Mouse (Mus musculus) kidney, postnatal 4 days (tissue): Measurements from ENCODE around the gene Dusp22.

Source experiments
- DNase-seq, 2 experiments: peaks; one replicate each; pipeline ENCODE4 v3.0.0; 2021; ENCODE audit warnings: mixed read lengths in 2 of 2

Dusp22 gene

GRCm38 (mm10) chr13:30673878-30674277 is 14.1 kb downstream of the Dusp22 start:
- DNase-seq = no peak

GRCm38 (mm10) chr13:30678822-30679221 is 19.0 kb downstream of the Dusp22 start:
- no peak for DNase-seq

GRCm38 (mm10) chr13:30681866-30682265 is 22.1 kb downstream of the Dusp22 start:
- DNase-seq = no peak

- DNase-seq = no peak
Measured at GRCm38 (mm10) chr13:30682328-30682727, 22.5 kb downstream of the Dusp22 start.

GRCm38 (mm10) chr13:30684614-30685122 is 24.9 kb downstream of the Dusp22 start:
- DNase-seq = no peak

GRCm38 (mm10) chr13:30685957-30686356 is 26.2 kb downstream of the Dusp22 start:
- no peak for DNase-seq

GRCm38 (mm10) chr13:30688035-30688616 is 28.3 kb downstream of the Dusp22 start:
- no peak for DNase-seq

- DNase-seq = no peak
Measured at GRCm38 (mm10) chr13:30689475-30689874, 29.7 kb downstream of the Dusp22 start.

GRCm38 (mm10) chr13:30691441-30692292 is 31.9 kb downstream of the Dusp22 start:
- no peak for DNase-seq

GRCm38 (mm10) chr13:30692644-30693385 is 33.0 kb downstream of the Dusp22 start:
- DNase-seq = no peak

- no peak for DNase-seq
Measured at GRCm38 (mm10) chr13:30695232-30695631, 35.4 kb downstream of the Dusp22 start.

GRCm38 (mm10) chr13:30695890-30696289 is 36.1 kb downstream of the Dusp22 start:
- no peak for DNase-seq

GRCm38 (mm10) chr13:30697880-30698279 is 38.1 kb downstream of the Dusp22 start:
- DNase-seq = no peak

- no peak for DNase-seq
Measured at GRCm38 (mm10) chr13:30702695-30703094, 42.9 kb downstream of the Dusp22 start.

- no peak for DNase-seq
Measured at GRCm38 (mm10) chr13:30704246-30705095, 44.7 kb downstream of the Dusp22 start.

GRCm38 (mm10) chr13:30711066-30711465 is 51.3 kb downstream of the Dusp22 start:
- no peak for DNase-seq

- DNase-seq = no peak
Measured at GRCm38 (mm10) chr13:30711711-30712110, 51.9 kb downstream of the Dusp22 start.

GRCm38 (mm10) chr13:30712280-30712679 is 52.5 kb downstream of the Dusp22 start:
- peak; percentile 40 to 57 for DNase-seq

GRCm38 (mm10) chr13:30713621-30714020 is 53.8 kb downstream of the Dusp22 start:
- DNase-seq = peak in 1 of 2 experiments; percentile 31

GRCm38 (mm10) chr13:30714552-30714951 is 54.8 kb downstream of the Dusp22 start:
- DNase-seq = no peak

GRCm38 (mm10) chr13:30715060-30715459 is 55.3 kb downstream of the Dusp22 start:
- DNase-seq = no peak

GRCm38 (mm10) chr13:30715573-30715972 is 55.8 kb downstream of the Dusp22 start:
- DNase-seq = no peak
